Mouse (Mus musculus) c-Kit-positive CD71-positive TER-119-positive erythroid progenitor cells, embryonic 14.5 days (primary cell): ENCODE measurements around the gene Uso1.

Experiments
- DNase-seq: peaks from one replicate; pipeline ENCODE4 v3.0.0-alpha.2; 2013; ENCODE audit warnings: low spot score

Uso1 gene

GRCm38 (mm10) chr5:92137239-92138046 lies at the start of gene Uso1:
Gene Uso1, plus strand, starts transcription at chr5:92137938.
- peak; percentile 97 for DNase-seq

- DNase-seq = no peak
Observed at GRCm38 (mm10) chr5:92093263-92094061, 44.3 kb upstream of the Uso1 start.

- no peak for DNase-seq
Observed at GRCm38 (mm10) chr5:92094062-92094415, 43.7 kb upstream of the Uso1 start.

GRCm38 (mm10) chr5:92096786-92097185 lies 41.0 kb upstream of the Uso1 start:
- no peak for DNase-seq

GRCm38 (mm10) chr5:92097779-92098178 lies 40.0 kb upstream of the Uso1 start:
- DNase-seq = no peak

- DNase-seq = no peak
Observed at GRCm38 (mm10) chr5:92098351-92099109, 39.2 kb upstream of the Uso1 start.

GRCm38 (mm10) chr5:92101601-92102000 lies 36.1 kb upstream of the Uso1 start:
- no peak for DNase-seq

- no peak for DNase-seq
Observed at GRCm38 (mm10) chr5:92103062-92103461, 34.7 kb upstream of the Uso1 start.

- DNase-seq = no peak
Observed at GRCm38 (mm10) chr5:92103816-92104415, 33.8 kb upstream of the Uso1 start.

GRCm38 (mm10) chr5:92106327-92107125 lies 31.2 kb upstream of the Uso1 start:
- no peak for DNase-seq

- DNase-seq = no peak
Observed at GRCm38 (mm10) chr5:92107282-92107681, 30.5 kb upstream of the Uso1 start.

GRCm38 (mm10) chr5:92110818-92111355 lies 26.9 kb upstream of the Uso1 start:
- no peak for DNase-seq

- DNase-seq = no peak
Observed at GRCm38 (mm10) chr5:92112175-92112574, 25.6 kb upstream of the Uso1 start.

- DNase-seq = no peak
Observed at GRCm38 (mm10) chr5:92112585-92112984, 25.2 kb upstream of the Uso1 start.

GRCm38 (mm10) chr5:92113484-92113883 lies 24.3 kb upstream of the Uso1 start:
- no peak for DNase-seq

GRCm38 (mm10) chr5:92114223-92114622 lies 23.5 kb upstream of the Uso1 start:
- DNase-seq = no peak

GRCm38 (mm10) chr5:92114939-92115338 lies 22.8 kb upstream of the Uso1 start:
- no peak for DNase-seq

GRCm38 (mm10) chr5:92117823-92118403 lies 19.8 kb upstream of the Uso1 start:
- DNase-seq = peak; percentile 51

GRCm38 (mm10) chr5:92121636-92122035 lies 16.1 kb upstream of the Uso1 start:
- no peak for DNase-seq

GRCm38 (mm10) chr5:92125446-92125845 lies 12.3 kb upstream of the Uso1 start:
- DNase-seq = no peak
